Mouse (Mus musculus) CD4-positive helper T cell, adult 2 months (primary cell): ENCODE measurements around the gene Hectd4.
"Not testable (repeated sequence)": the region's sequence is repeated elsewhere in the genome, so short reads cannot be mapped to it uniquely, and the experiment has no call there.

Experiments used
- DNase-seq: peaks from one replicate; pipeline ENCODE4 v3.0.0-alpha.2; 2012; ENCODE audit warnings: low read depth, missing footprints, low spot score

Gene Hectd4

DNA sequence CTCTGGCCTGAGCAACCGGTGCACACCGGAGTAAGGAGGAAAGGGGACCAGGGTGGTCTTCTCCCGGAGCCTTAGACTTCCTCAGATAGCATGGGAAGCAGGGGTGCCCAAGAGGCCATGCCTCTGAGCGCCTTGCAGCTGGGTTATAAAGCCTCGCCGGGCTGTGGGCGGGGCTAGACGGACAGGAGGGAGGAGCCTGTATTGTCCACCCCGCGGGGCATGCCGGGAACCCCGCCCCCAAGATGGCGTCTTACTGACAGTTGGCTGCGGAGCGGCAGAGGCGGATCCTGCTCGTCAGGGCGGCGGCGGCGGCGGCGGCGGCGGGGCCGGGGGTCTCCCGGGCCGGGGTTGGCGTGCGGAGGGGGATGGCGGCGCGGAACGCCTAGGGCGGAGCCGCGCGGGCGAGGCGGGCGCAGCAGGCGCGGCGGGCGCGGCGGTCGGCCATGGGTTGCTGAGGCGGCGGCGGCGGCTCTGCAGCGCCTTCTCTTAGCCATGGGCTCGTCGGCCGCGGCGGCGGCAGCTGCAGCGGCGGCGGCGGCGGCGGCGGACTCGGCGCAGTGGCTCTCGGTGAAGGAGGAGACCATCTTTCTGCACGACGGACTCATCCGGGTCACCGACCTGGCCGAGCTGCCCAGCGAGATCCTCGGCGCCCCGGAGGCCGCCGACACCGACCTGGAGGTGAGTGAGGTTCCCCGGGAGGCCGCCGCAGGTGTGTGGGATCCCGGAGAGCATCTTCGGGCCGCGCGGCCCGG is at the start of gene Hectd4:
Gene Hectd4, plus strand, starts transcription at position 240 of the 752 bp plus-strand sequence.
- peak; percentile 94 for DNase-seq

- peak; percentile 62 for DNase-seq
Measured at GRCm38 (mm10) chr5:121172835-121173234, 47.2 kb upstream of the Hectd4 start.

DNA sequence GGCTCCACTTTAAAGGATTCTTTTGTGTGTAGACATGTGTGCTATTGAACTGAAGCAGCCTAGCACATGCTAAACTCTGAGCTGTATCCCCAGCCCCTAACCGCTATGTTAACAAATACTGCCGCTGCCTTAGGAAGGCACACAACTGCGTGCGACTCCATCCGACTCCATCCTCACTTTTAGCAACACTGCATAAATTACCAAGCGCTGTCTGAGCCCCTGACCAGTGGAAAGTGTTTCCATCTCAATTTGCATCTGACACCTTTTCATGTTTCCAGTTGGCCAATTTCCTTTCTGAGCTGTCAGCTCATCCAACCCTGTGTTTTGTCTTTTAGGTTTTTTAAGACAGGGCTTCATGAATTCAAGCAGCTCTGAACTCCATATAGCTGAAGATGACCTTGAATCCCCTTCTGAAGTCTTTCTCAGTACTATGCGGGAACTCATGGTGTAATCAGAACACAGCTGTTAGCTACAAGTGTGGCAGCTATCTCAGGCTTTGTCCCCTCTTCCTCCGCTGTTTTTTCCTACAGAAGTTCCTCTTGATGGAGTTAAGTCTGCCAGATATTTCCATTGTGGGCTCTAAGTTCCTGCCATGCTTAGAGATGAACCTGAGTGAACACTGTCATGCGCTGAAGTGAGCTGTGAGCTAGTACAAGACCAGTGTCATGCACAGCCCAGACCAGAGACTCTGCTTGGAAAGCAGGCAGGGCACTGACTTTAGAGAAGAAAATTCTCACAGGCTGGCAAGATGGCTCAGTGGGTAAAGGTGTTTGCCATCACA is 40.8 kb upstream of the Hectd4 start:
- peak; percentile 66 for DNase-seq

DNA sequence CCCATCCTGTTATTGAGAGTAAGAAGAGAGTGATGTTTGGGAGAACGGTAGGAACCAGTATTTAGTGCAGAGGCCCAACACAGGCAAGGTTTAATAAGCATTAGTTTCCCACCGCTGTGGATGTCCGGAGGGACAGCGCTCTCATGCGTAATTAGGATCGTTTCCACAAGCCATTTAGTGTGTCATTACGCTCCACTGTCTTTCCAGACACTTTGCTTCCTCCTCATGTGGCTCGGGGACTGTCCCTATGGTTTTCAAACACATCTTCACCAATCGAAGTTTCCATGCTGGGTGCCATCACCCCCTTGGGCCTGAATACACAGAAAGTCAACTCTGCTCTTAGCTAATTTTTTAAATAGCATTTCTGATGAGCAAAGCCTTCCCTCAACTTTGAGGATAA is 36.8 kb upstream of the Hectd4 start:
- peak; percentile 46 for DNase-seq

DNA sequence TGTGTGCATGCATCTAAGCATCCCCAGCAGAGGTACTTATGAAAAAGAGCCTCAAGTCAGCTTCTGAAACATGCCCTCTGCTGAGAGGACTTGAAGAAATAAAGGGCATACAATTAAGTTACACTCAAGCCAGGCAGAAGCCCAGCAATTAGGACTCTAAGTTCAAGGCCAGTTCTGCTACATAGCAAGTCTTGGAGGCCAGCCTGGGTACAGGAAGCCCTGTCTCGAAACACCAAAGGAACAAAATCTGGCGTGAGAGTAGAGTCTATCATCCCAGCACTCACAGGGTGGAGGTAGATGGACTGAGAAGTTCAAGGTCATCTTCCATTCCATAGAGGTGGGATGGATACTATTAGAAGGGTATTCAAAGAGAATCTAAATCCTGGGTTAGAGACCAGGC is 35.6 kb upstream of the Hectd4 start:
- DNase-seq = no peak

DNA sequence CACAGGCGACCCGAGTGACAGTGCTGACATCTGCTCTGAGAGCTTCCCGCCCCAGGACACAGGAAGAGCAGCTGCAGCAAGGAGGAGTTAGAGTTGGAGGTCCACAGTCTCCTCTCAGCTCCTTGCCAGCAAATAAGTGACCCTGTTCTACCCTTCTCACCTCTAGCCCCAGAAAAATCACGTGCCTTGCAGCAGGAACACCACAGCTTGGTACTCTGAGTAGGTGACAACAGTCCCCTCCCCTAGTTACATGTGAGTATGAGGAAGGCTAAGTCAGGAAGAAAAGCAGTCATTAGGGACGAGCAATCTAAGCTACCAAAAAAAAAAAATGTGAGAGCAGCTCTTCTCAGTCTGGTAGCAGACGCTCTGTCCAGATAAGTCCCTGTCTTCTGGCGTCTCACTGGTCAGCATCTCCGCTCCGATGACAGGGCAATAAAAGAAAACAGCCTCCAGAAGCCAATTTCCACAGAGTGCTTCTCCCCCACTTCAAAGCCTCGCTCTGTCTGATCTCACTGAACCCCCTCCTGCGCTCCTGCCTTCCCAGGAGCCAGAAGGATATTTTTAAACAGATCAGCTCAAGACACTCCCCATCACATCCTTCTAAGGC is 35.0 kb upstream of the Hectd4 start:
- DNase-seq = no peak

GRCm38 (mm10) chr5:121187580-121188001 is 32.4 kb upstream of the Hectd4 start:
- DNase-seq = no peak

- DNase-seq = no peak
Measured at GRCm38 (mm10) chr5:121188265-121188664, 31.8 kb upstream of the Hectd4 start.

DNA sequence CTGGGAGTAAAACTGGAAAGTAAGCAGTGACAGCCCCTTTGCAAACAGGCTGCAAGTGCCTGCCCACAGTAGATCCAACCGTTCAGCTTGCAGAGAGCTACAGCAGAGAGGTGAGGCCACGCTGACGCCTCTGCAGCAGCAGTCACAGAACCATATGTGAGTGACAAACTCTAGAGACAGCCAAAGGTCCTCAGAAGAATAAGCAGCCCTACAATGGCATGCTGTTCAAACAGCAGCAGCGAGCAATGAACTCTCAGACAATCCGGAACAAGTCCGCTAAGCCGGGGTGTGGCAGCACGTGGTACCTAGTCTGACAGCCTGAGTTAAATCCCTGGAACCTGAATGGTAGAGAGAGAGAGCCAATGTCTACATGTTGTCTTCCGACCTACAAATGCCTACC is 30.8 kb upstream of the Hectd4 start:
- DNase-seq = peak; percentile 36

DNA sequence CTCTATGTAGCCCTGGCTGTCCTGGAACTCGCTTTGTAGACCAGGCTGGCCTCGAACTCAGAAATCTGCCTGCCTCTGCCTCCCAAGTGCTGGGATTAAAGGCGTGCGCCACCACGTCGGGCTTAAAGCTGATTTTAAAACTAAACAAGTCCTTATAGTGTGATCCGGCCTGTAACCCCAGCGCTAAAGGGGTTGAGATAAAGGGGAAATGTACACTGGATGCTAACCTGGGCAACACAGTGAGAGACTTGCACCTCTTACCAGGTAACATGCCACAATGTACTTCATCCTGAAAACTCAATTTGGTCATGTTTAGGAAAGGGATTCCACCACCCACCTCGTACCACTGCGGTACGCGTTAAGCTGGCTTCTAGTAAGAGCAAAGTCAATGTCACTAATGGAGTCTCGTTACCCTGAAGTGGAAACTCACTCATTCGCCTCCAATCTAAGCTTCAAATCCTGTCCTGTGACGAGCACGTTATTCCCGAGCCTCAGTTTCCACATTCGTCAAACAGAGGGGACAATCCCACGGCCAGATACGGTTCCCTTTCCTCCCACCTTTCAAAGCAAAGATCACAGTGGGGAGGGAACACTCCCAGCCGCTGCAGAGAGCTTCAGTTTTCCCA is 29.7 kb upstream of the Hectd4 start:
- DNase-seq = no peak

DNA sequence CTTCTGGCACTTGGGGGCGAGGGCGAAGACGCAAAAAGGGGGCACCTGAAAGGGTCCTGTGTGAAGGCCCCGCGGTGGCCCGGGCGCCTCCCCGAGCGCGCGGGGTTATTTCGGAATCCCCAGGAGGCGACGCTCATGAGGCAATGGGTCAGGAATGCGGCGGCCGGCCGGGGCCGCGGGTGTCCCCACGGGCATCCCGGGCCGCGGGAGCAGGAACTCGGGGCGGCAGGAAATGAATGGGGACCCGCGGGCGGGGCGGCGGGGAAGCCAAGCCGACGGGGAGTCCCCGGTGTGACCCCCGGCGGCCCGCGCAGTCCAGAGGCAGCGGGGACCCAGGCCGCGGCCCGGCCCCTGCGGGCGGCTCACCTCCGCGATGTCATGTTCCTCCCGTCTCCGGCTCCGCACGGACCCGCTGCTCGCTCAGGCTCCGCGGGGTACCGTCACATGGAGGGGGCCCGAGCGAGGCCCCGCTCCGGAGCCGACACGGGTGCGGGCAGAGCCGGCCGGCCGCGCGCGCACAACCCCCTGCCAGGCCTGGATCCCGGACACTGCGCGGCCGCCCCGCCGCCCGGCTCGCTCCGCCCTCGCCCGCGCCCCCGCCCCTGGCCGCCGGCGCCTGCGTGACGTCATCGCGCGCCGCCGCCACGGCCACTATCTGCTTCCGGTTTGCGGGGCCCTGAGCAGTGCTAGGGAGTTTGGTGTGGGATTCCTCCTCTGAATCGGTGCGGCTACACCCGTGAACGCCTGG is 29.0 kb upstream of the Hectd4 start, which contains the start of gene Ptpn11:
Gene Ptpn11, minus strand, starts transcription at position 562 of the 748 bp plus-strand sequence.
- peak; percentile 89 for DNase-seq

DNA sequence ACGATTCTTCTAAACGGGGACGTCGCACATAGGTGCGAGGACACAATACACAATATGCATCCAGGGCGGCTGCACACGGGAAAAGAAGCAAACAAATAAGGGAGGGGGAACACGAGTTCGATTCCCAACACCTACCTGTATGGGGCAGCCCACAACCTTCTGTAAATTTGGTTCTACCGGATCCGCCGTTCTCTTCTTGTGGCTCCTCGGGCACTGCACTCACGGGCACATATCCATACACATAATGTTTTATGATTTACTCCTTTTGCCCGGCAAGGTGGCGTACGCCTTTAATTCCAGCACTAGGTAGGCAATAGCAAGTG is 28.5 kb upstream of the Hectd4 start:
- no peak for DNase-seq

GRCm38 (mm10) chr5:121194173-121194572 is 25.8 kb upstream of the Hectd4 start:
- no peak for DNase-seq

DNA sequence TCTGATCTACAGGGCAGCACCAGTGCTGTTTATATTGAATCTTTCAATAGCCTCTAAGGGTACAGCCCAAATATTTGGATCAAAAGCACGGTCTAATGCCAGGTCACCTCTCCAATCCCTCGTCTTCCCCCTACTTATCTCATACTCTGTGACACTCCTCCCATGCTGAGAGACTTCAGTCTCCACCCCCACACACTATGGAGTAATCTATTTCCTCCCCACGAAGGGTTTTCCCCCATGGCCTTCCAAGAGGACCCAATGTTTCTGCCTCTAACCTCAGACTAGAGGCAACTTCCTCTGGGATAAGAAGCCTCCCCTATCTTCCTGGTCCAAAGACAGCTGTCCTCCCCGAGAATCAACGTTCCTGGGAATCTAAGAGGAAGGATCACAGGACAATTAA is 23.3 kb upstream of the Hectd4 start:
- DNase-seq = no peak

- DNase-seq = no peak
Measured at GRCm38 (mm10) chr5:121197337-121197736, 22.7 kb upstream of the Hectd4 start.

GRCm38 (mm10) chr5:121198376-121198775 is 21.6 kb upstream of the Hectd4 start:
- no peak for DNase-seq

GRCm38 (mm10) chr5:121201739-121202138 is 18.3 kb upstream of the Hectd4 start:
- DNase-seq = peak; percentile 86

- DNase-seq = no peak
Measured at GRCm38 (mm10) chr5:121202467-121202866, 17.6 kb upstream of the Hectd4 start.

- DNase-seq = peak; percentile 92
Measured at GRCm38 (mm10) chr5:121204132-121205089, 15.6 kb upstream of the Hectd4 start, which contains the start of gene Rpl6. Gene Rpl6, plus strand, starts transcription at chr5:121204481.

DNA sequence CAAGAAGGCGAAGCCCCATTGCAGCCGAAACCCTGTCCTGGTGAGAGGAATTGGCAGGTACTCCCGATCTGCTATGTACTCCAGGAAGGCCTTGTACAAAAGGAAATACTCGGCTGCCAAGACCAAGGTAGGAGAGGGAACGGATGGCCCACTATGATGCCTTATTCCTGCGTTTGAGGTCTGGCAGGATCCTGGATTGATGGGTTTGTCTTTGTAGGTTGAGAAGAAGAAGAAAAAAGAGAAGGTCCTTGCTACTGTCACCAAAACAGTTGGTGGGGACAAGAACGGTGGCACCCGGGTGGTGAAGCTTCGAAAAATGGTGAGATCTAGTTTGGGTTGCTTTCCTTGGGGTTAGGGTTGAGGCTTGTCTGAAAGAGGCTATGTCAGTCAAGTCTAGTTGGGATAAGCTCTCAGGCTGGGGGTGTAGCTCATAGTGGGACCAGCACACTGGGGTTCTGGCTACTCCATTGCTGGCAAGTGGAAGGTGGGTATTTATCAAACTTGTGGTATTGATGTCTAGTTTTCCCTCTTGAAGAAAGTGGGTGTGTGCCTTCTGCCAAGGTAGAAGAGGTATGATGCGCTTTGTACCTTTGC is 14.4 kb upstream of the Hectd4 start:
- not testable (repeated sequence) for DNase-seq
